Mouse (Mus musculus) stomach, embryonic 14.5 days (tissue): Measurements from ENCODE around the gene Adamts4. TPM values are rescaled to one million over a fixed set of nuclear protein-coding genes. Genes with fewer than 3 reads are reported as not detected.
"Not testable (repeated sequence)": the region's sequence is repeated elsewhere in the genome, so short reads cannot be mapped to it uniquely, and the experiment has no call there.

Experiments used
- ATAC-seq: fragments of 200-750 bp; cut with Nextera tagmentation; 2 replicates; pipeline ENCODE4 v1.8.0; 2017; ENCODE audit warnings: low read depth, moderate TSS enrichment; ENCODE audit not compliant: insufficient number of reproducible peaks, insufficient read depth, low FRiP score
- H3K27ac ChIP-seq: fragments of 300-500 bp; sonication (generic); 2 replicates; pipeline ENCODE4 v1.5.1; 2014; ENCODE audit warnings: mild to moderate bottlenecking, low read length, moderate library complexity, mixed read lengths
- H3K27me3 ChIP-seq: fragments of 300-500 bp; sonication (generic); 2 replicates; pipeline ENCODE4 v1.6.1; 2014; ENCODE audit warnings: low read length, control low read depth, mixed read lengths; ENCODE audit not compliant: control insufficient read depth, insufficient read depth
- H3K36me3 ChIP-seq: fragments of 300-500 bp; sonication (generic); 2 replicates; pipeline ENCODE4 v1.6.1; 2014; ENCODE audit warnings: mild to moderate bottlenecking, control low read depth, low read length, moderate library complexity, mixed read lengths; ENCODE audit not compliant: control insufficient read depth, insufficient read depth
- H3K4me1 ChIP-seq: fragments of 300-500 bp; sonication (generic); 2 replicates; pipeline ENCODE4 v1.6.1; 2014; ENCODE audit warnings: low read length, control low read depth, mixed read lengths; ENCODE audit not compliant: control insufficient read depth, insufficient read depth
- H3K4me2 ChIP-seq: fragments of 300-500 bp; sonication (generic); replicated peaks from 2 replicates; pipeline ENCODE4 v1.6.1; 2014; ENCODE audit warnings: low read depth, low read length, control low read depth
- H3K4me3 ChIP-seq: fragments of 300-500 bp; sonication (generic); 2 replicates; pipeline ENCODE4 v1.5.1; 2014; ENCODE audit warnings: low read depth, low read length, control low read depth
- H3K9ac ChIP-seq: fragments of 300-500 bp; sonication (generic); replicated peaks from 2 replicates; pipeline ENCODE4 v1.6.1; 2014; ENCODE audit warnings: low read depth, mild to moderate bottlenecking, control low read depth, low read length, moderate library complexity, mixed read lengths
- H3K9me3 ChIP-seq: fragments of 300-500 bp; sonication (generic); 2 replicates; pipeline ENCODE4 v1.6.1; 2016; ENCODE audit warnings: low read depth, low read length, control low read depth; ENCODE audit not compliant: control insufficient read depth
- WGBS: fragments of 180-500 bp; shearing (Covaris S2); extraction: QIAGEN DNeasy Blood & Tissue Kit; methylation state at CpG from one replicate; pipeline ENCODE4 v1.1.7; 2014; 5-methylcytosine and 5-hydroxymethylcytosine counted together
- polyA plus RNA-seq: library from polyadenylated mRNA; unstranded; fragments of >200 nt; fragmentation: Nextera tagmentation; extraction: Ambion mirVana; gene quantifications from 2 replicates; pipeline ENCODE4 v1.2.1, GENCODE M21; 2014

Adamts4 gene
- polyA plus RNA-seq, 1 experiment from 2014 or later = 5.3 TPM

DNA sequence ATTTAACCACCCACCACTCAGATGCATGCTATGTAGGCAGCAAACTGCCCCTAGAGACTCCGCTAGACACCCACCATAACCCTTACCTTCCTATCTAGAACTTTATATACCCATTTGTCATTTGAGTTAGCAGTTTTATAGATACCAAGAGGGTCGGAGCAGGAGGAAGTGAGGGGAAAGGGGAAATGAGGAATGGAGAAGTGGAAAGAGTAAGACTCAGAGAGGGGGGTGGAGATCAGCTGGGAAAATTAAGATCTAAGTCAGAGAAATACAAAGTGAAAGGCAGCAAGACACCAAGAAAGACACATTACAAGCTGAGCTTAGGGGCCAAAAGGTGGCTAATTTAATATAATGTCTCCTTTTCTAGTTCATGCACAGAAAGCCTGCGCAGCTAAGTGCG is 15.7 kb upstream of the Adamts4 start:
- no peaks in the 10 kb centered on the region for H3K9me3 ChIP-seq
- H3K27me3 ChIP-seq = no peaks in the 10 kb centered on the region
- 87% methylated on average over 4 of the region's 4 CpGs for WGBS
- no peak overlapping the region for H3K4me2 ChIP-seq
- H3K27ac ChIP-seq = no peak overlapping the region
- no peak for ATAC-seq
- peaks cover 61% of the 10 kb centered on the region for H3K36me3 ChIP-seq
- no peak overlapping the region for H3K9ac ChIP-seq
- no peak overlapping the region for H3K4me3 ChIP-seq
- H3K4me1 ChIP-seq = no peaks in the 10 kb centered on the region

DNA sequence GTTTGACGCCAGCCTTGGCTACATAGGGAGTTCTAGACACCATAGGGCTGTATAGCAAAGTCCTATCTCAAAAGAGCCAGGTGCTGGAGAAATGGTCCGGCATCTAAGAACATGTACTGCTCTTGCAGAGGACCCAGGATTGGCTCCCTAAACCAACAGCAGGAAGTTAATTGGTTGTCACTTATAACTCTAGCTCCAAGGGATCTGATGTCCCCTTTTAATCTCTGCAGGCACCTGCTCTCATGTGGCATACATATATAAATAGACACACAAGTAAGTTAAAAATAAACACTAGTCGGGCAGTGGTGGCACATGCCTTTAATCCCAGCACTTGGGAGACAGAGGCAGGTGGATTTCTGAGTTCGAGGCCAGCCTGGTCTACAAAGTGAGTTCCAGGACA is 14.4 kb upstream of the Adamts4 start:
- Histone ChIP-seq H3K36me3 (peaks cover 69% of the 10 kb centered on the region), H3K27ac (no peak overlapping the region), H3K9ac (no peak overlapping the region), H3K4me3 (no peak overlapping the region), H3K9me3 (no peaks in the 10 kb centered on the region), H3K27me3 (no peaks in the 10 kb centered on the region), H3K4me2 (no peak overlapping the region), H3K4me1 (no peaks in the 10 kb centered on the region; the same call in 1 of the 2 replicates)
- WGBS = 89% methylated on average over 4 of the region's 4 CpGs
- no peak for ATAC-seq

DNA sequence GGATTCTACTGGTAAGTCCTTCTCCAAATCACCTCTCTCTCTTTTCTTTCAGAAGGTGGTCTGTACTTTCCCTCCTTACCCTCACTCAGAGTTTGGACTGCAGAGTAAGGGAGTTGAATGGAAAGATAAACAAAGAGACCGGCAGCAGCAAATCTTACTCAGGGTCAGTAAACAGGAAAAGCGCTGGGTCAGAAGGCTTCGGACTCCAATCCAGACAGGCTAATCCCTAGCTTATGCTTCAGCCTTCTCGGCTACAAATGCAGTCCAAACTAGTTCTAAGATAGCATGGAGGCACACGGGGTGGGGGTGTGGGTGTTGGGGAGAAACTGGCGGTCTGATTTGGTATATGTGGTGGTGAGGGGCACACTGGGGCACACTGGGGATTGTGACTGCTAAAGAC is 12.8 kb upstream of the Adamts4 start:
- no peak for ATAC-seq
- peaks cover 82% of the 10 kb centered on the region for H3K36me3 ChIP-seq
- no peaks in the 10 kb centered on the region for H3K27me3 ChIP-seq
- no peaks in the 10 kb centered on the region; the same call in 1 of the 2 replicates for H3K4me1 ChIP-seq
- no peaks in the 10 kb centered on the region for H3K9me3 ChIP-seq
- 54% methylated on average over 6 of the region's 6 CpGs for WGBS
- H3K4me2 ChIP-seq = no peak overlapping the region
- H3K27ac ChIP-seq = no peak overlapping the region
- no peak overlapping the region for H3K9ac ChIP-seq
- no peak overlapping the region for H3K4me3 ChIP-seq

DNA sequence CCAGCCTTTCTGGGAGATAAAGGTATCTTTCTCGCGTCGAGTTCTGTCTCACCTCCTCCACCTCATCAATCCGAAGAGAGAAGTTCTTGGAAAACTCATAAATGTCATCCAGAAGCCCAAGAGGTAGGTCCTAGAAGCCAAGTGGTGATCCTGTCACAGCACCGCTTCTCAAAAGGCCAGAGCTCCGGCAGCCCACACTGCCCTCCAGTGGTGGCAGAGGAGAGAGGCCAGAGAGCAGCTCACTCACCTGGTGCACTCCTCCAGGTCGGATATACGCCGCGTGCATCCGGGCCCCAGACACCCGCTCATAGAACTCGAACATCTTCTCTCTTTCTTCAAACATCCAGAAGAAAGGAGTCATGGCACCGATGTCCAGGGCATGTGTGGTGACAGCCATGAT is 11.8 kb upstream of the Adamts4 start:
- Histone ChIP-seq H3K27ac (no peak overlapping the region), H3K27me3 (no peaks in the 10 kb centered on the region), H3K9me3 (no peaks in the 10 kb centered on the region), H3K4me1 (no peaks in the 10 kb centered on the region; the same call in 1 of the 2 replicates), H3K4me2 (no peak overlapping the region), H3K4me3 (no peak overlapping the region), H3K36me3 (peaks cover 90% of the 10 kb centered on the region), H3K9ac (no peak overlapping the region)
- no peak for ATAC-seq
- WGBS = 66% methylated on average over 14 of the region's 14 CpGs

DNA sequence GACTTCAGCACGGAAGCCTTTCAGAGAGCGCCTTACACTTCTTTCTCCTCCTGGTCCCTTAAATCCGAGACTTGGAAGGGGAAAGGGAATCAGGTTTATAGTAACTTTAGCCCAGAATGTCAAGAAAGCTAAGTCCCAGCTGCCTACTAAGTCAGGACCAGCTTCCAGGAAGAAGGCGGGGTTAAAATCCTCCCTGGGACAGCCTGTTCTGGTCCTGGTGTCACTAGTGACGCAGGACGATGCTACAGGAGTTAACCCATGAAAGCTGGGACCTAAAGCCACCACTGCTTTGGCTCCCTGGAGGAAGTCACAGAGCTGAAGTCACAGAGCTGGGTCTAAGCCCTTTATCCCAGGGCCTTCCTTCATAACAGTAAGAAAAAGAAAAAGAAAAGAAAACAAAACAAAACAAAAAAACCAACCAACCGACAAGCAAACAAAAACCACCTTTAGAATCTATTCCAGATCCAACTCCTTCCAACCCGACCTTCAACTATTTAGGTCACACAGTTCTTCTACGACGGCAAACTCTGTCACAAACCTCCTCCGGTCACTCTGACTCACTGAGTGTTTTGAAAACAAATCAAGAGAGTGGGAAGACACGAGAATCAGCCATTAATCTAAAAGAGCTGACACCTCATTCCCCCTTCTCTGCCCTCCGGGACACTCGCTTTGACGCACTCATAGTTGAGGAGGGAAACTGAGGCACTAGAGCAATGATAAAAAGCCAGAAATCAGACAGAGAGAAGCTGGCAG is 10.1 kb upstream of the Adamts4 start:
- H3K27ac ChIP-seq = no peak overlapping the region
- H3K4me1 ChIP-seq = no peaks in the 10 kb centered on the region; the same call in 1 of the 2 replicates
- no peaks in the 10 kb centered on the region for H3K9me3 ChIP-seq
- no peak overlapping the region for H3K4me2 ChIP-seq
- no peaks in the 10 kb centered on the region for H3K27me3 ChIP-seq
- ATAC-seq = no peak
- no peak overlapping the region for H3K4me3 ChIP-seq
- no peak overlapping the region for H3K9ac ChIP-seq
- H3K36me3 ChIP-seq = peaks cover 80% of the 10 kb centered on the region
- WGBS = 71% methylated on average over 15 of the region's 15 CpGs

DNA sequence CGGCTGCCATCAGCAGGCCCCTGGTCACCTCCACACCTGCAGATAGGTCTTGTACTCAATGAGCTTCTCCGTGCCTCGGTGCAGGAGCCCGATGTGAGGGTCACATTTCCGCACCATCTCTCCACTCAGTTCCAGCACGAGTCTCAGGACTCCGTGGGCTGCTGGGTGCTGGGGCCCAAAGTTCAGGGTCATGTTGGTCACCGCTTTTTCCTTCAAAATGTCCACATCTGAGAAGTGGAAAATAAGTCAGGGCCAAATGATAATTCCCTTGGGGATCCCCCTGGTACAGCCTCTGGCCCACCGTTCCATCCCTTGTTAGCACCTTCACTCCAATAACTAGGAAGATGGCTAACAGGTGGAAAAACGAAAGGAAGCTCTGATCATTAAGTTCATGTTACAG is 9.3 kb upstream of the Adamts4 start:
- H3K9ac ChIP-seq = no peak overlapping the region
- peaks cover 73% of the 10 kb centered on the region for H3K36me3 ChIP-seq

DNA sequence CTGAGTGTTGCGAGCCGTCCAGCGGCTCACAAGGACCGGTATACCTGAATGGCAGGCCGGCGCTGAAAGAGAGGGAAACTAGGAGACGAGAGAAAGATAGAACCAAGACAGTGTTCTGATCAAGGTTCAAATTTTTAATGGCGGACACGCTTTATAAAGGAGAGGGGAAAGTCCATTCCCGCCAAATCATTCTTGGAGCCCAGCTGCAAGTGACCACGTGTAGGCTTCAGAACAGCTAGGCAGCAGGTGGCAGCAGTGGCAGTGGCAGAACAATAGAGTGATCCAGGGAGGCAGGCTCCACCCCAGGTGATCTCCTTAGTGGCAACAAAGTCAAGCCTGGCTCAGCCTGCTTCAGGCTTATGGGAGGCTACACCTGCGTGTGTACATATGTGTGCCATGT is 8.3 kb upstream of the Adamts4 start:
- peaks cover 64% of the 10 kb centered on the region for H3K36me3 ChIP-seq
- not testable (repeated sequence) for H3K27ac ChIP-seq, H3K9me3 ChIP-seq, H3K27me3 ChIP-seq, H3K4me1 ChIP-seq, H3K4me2 ChIP-seq, H3K9ac ChIP-seq, ATAC-seq, H3K4me3 ChIP-seq
- WGBS = 84% methylated on average over 12 of the region's 12 CpGs

More for the DNA sequence above, 9.3 kb upstream of the Adamts4 start:
- WGBS = 92% methylated on average over 10 of the region's 10 CpGs
- H3K4me2 ChIP-seq = no peak overlapping the region
- no peak overlapping the region for H3K27ac ChIP-seq
- no peak for ATAC-seq
- peaks cover under 1% of the 10 kb centered on the region; the same call in 1 of the 2 replicates for H3K4me1 ChIP-seq
- no peaks in the 10 kb centered on the region for H3K9me3 ChIP-seq
- no peaks in the 10 kb centered on the region for H3K27me3 ChIP-seq
- no peak overlapping the region for H3K4me3 ChIP-seq

DNA sequence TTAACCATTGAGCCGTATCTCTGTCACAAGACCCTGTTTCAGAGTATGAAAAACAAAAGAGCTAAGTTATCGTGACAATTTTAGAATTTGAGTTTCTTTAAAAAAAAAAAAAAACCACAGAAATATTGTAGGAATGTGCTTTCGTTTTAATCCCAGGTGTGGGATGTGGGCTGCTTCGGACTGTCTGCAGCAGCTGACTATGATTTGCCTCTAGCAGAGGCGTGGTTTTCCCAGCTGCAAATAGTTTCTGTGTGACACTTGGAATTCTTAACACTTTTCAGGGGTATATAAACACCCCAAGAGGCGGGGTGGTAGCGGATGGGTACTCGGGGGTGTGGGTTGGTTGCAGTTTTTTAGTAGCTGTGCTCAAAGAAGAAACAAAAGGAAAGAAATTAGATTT is 4.9 kb upstream of the Adamts4 start:
- Histone ChIP-seq H3K9me3 (no peaks in the 10 kb centered on the region), H3K27ac (no peak overlapping the region), H3K4me1 (peaks cover 27% of the 10 kb centered on the region), H3K27me3 (no peaks in the 10 kb centered on the region), H3K36me3 (peaks cover 35% of the 10 kb centered on the region), H3K4me3 (no peak overlapping the region), H3K9ac (no peak overlapping the region), H3K4me2 (no peak overlapping the region)
- ATAC-seq = no peak
- 77% methylated on average over 8 of the region's 8 CpGs for WGBS
